Mouse (Mus musculus): Measurements from ENCODE around the gene Arhgap31. TPM values are rescaled to one million over a fixed set of nuclear protein-coding genes. Genes with fewer than 3 reads are reported as not detected.
"Not testable (repeated sequence)": the region's sequence is repeated elsewhere in the genome, so short reads cannot be mapped to it uniquely, and the experiment has no call there.

Gene Arhgap31
- total RNA-seq, 2 experiments from 2014 or later: 34.8 to 48.2 TPM

GRCm38 (mm10) chr16:38729610-38730288, 16.7 kb upstream of the Arhgap31 start:
- no peak for DNase-seq (ENCODE audit: low spot score)
- intact Hi-C loops (cut with DNase I): loop anchor here (2.0 to 10.0 kb wide), 2 partner anchors 27 to 195 kb away; no protein-coding TSS in a partner anchor

DNA sequence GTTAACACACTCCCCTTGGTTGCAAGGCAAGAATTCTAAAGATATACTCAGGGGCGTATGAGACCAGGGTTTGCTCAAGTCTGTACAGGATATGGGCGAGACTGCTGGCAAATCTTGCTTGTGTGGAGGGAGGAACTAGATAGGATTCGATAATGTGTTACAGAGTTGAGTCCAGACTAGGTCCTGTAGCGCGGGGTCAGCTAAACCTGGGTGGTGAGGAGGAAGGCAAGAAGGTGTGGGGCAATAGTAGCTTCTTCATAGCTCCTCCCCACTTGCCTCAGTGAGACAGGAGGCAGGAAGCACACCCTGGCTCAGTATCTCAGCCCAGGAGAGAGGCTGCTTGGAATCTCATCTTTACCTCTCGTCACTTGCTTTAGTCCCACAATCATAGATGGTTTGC, 16.1 kb upstream of the Arhgap31 start:
- intact Hi-C loops (cut with DNase I): loop anchor here (10.0 kb wide), 1 partner anchor 194 kb away; no protein-coding TSS in a partner anchor
- DNase-seq (ENCODE audit: low spot score): no peak

DNA sequence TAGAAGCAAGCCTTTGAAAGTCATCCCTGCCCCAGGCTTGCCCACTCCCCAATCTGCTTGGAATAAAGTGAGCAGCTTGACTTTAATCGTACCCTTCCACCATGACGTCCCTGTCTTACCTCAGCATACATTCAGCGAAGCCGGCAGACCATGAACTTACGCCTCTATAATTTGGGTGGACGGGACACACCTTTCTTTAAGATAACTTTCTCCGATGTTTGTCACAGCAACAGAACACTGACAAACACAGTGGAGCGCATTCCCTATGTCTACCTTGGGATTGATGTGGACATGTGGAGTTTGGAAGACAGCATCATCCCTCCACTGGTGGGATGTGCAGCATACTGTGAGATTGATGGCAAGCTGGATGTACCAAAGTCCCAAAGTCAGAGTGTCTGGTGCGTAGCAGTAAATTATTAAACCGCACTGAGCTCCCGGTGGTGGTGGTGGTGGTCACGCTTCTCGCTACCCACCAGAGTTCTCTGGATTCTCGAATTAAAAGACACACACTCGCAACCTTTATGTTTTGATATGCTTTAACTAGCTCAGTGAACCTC, 15.6 kb upstream of the Arhgap31 start:
- DNase-seq (ENCODE audit: low spot score): no peak
- intact Hi-C loops (cut with DNase I): loop anchor here (10.0 kb wide), 1 partner anchor 194 kb away; no protein-coding TSS in a partner anchor

DNA sequence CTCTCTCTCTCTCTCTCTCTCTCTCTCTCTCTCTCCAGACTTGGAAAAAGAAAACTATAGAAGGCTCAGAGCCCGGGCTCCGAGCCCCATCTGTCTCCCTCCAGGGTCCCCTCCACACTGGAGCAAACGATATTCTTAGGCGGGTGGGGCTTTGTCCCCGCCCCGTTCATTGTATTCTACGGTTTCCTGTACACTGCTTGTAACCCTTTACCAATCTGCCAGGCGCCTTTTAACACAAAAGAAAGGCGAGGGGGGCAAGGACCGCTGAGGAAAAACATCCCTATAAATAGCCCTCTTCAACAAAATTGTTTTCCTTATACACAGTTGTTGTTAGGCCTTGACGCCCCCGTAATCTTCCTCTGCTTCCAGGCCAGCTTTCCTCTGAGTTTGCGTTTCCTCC, 11.9 kb upstream of the Arhgap31 start:
- intact Hi-C loops (cut with DNase I): loop anchor here (10.0 kb wide), 1 partner anchor 190 kb away; no protein-coding TSS in a partner anchor
- DNase-seq (ENCODE audit: low spot score): peak; percentile 60

- DNase-seq (ENCODE audit: low spot score): no peak
- intact Hi-C loops (cut with DNase I): loop anchor here (10.0 kb wide), 1 partner anchor 189 kb away; no protein-coding TSS in a partner anchor
These were observed 11.2 kb upstream of the Arhgap31 start for GRCm38 (mm10) chr16:38724256-38724655.

- DNase-seq (ENCODE audit: low spot score): no peak
- intact Hi-C loops (cut with DNase I): loop anchor here (10.0 kb wide), 1 partner anchor 187 kb away; no protein-coding TSS in a partner anchor
These were observed 8.3 kb upstream of the Arhgap31 start for GRCm38 (mm10) chr16:38721377-38721776.

DNA sequence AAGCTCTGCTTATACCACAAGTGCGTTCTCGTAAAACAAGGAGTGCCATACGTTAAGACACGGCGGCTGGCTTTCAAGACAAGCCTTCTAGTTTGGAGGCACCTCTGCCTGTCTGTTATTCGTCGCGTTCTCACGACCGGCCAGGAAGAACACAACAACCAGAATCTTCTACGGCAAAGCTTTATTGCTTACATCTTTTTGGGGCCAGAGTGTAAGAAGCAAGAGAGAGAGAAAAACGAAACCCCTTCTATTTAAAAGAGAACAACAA, 1.1 kb upstream of the Arhgap31 start:
- intact Hi-C loops (cut with DNase I); DNase-seq (ENCODE audit: low spot score): not testable (repeated sequence)

- no peak for DNase-seq (ENCODE audit: low spot score)
These were observed 557 bp upstream of the Arhgap31 start for GRCm38 (mm10) chr16:38713404-38714258.

DNA sequence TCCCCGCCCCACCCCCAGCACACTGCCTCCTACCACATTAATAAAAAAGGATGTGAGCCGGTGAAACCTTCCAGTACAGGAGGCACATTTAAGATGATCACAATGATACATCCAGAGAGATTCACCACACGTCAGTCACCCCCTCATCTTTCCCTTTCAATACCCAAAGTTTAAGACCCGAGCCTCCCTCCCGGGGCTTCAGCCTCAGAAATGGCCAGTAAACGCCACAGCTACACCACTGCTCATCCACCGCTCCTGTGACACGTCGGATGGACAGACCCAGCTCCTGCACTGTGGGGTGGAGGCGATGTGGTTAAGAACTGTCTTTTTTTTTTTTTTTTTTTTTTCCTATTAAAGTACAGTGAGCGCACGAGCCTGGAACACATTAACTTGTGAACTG, 969 bp downstream of the Arhgap31 start:
- DNase-seq (ENCODE audit: low spot score): no peak
- intact Hi-C loops (cut with DNase I): no loop called here

More at GRCm38 (mm10) chr16:38713404-38714258, 557 bp upstream of the Arhgap31 start:
- intact Hi-C loops (cut with DNase I): no loop called here

- intact Hi-C loops (cut with DNase I): no loop called here
- DNase-seq (ENCODE audit: low spot score): no peak
These were observed 1.8 kb downstream of the Arhgap31 start for GRCm38 (mm10) chr16:38711245-38711644.

DNA sequence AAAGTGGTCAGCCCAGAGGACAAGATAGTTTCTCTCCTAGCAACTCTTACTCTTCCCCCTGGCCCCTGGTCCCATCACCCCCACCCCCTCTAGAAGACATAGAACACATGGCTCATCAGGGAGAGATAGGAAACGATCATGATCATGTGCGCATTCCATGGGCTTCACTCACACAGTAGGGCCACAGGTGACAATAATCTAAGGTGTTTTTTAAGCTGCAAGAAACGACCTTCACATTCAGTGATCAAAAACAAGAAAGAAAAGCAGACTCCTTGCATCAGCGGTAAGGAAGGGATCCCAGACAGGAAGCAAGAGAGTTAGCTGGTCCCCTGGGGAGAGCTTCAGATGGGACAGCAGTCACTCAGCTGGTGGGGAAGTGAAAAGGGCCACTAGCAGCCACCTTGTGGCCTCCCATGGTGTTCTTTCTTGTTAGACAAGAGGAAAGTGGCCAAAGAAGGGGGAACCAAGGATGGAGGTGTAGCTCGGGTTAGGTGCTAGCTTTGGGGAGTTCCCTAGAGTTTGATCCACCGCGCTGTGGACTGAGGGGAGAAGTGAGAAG, 4.0 kb downstream of the Arhgap31 start:
- intact Hi-C loops (cut with DNase I): loop anchor here (10.0 kb wide), 1 partner anchor 74 kb away; no protein-coding TSS in a partner anchor
- no peak for DNase-seq (ENCODE audit: low spot score)

- no peak for DNase-seq (ENCODE audit: low spot score)
- intact Hi-C loops (cut with DNase I): loop anchor here (10.0 kb wide), 1 partner anchor 72 kb away; no protein-coding TSS in a partner anchor
These were observed 6.3 kb downstream of the Arhgap31 start for GRCm38 (mm10) chr16:38706782-38707181.

DNA sequence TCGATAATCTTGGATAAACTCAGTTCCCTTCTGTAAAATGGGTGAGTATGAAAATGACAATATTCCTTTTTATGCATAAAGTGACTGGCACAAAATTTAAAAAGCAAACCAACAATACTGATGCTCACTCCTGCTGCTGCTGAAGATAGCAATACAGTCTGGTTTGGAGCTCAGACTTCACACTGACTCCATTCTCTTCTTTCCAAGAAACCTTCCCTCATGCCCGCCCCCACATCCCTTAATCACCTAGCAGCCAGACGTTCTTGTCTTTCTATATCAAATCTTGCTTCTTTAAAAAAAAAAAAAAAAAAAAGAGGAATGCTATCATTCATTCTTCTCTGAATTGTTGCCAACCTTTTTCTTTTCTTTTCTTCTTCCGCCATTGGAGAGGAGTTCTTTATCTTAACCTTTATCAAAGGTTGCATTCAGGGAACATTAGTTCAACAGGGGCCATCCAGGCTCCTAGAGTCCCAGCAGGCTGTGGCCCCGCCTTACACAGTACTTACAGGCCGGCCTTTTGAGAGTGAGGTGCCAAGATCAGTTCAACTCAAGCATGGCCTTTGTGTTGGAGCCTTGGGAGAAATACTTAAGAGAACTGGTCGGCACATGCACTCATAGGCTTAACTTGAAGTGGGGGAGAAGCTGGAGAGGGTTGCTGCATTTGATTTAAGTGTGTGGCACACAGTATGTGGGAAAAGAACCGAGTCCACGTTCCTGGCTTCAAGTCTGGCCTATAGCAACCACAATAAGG, 7.4 kb downstream of the Arhgap31 start:
- intact Hi-C loops (cut with DNase I): loop anchor here (10.0 kb wide), 1 partner anchor 71 kb away; no protein-coding TSS in a partner anchor
- no peak for DNase-seq (ENCODE audit: low spot score)

DNA sequence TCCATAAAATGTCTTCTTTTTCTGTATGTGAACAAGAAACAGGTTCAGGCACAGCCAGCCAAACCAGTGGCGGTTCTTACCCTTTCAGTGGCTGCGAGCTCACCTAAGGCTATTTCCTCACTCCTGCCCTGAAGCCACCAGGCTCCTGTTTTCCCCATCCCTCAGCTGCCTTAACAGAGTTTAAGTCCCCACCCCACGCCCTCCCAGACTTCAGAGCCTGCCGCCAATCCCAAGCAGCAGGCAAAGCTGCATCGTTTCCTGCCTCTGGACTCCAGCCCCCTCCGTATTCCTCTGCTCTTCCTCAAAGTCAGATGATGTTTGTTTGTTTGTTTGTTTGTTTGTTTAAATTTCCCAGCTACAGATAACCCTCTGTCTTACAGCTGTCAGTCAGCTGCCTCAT, 9.6 kb downstream of the Arhgap31 start:
- DNase-seq (ENCODE audit: low spot score): no peak
- intact Hi-C loops (cut with DNase I): loop anchor here (10.0 kb wide), 1 partner anchor 69 kb away; no protein-coding TSS in a partner anchor

GRCm38 (mm10) chr16:38702316-38702715, 10.8 kb downstream of the Arhgap31 start:
- no peak for DNase-seq (ENCODE audit: low spot score)
- intact Hi-C loops (cut with DNase I): loop anchor here (10.0 kb wide), 1 partner anchor 68 kb away; no protein-coding TSS in a partner anchor

- no peak for DNase-seq (ENCODE audit: low spot score)
- intact Hi-C loops (cut with DNase I): loop anchor here (10.0 kb wide), 1 partner anchor 67 kb away; no protein-coding TSS in a partner anchor
These were observed 11.4 kb downstream of the Arhgap31 start for GRCm38 (mm10) chr16:38701492-38702185.

DNA sequence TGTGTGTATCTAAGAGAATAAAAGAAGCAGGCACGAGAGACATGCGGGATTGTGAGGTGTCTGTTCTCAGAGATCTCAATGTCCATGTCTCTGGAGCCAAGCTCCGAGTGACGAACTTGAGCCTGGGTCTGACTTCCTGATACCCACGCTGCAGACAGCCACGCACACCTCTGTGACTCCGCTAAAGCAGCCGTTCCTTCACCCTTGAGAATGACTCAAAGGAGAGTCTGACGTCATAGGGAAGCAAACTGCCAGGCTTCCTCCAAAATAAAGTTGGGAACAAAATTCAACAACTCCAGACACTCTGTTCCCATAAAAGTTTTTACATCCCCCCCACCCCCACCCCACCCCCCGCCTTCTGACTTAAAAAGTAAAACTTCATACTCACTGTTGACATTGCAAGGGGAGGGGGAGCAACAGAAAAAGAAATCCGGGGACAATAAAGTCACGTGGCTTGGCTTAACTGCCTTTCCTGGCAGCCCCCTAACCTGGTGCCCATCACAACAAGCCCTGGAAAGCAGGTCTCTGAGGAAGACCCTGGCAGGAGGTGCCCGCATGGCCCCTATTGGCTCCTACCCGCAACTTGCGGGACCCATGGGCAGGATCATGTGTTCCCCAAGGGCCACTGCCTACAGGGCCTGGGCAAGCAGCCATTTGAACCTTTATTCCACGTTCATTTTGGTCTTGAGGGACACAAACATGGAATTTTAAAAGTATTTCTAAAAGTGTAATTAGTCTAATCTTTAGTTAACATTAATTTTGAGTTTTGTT, 12.5 kb downstream of the Arhgap31 start:
- no peak for DNase-seq (ENCODE audit: low spot score)
- intact Hi-C loops (cut with DNase I): loop anchor here (10.0 kb wide), 1 partner anchor 66 kb away; no protein-coding TSS in a partner anchor

GRCm38 (mm10) chr16:38697611-38698010, 15.5 kb downstream of the Arhgap31 start:
- intact Hi-C loops (cut with DNase I): no loop called here

More at GRCm38 (mm10) chr16:38697611-38698010, 15.5 kb downstream of the Arhgap31 start:
- DNase-seq (ENCODE audit: low spot score): no peak

All from heart, postnatal 25 days (tissue).